Mouse (Mus musculus): ENCODE results near the gene Zfp335.
"Not testable (repeated sequence)": the region's sequence is repeated elsewhere in the genome, so short reads cannot be mapped to it uniquely, and the experiment has no call there.

GRCm38 (mm10) chr2:164863411-164863810 lies 48.1 kb downstream of the Zfp335 start:
- not testable (repeated sequence) for TF ChIP-seq RCOR1 (conservative IDR thresholded peaks at IDR 0.05; ENCODE audit: low read depth, low read length); KAT2A (IDR thresholded peaks at IDR 0.05; ENCODE audit: insufficient replicate concordance, low read length); CTCF (conservative IDR thresholded peaks at IDR 0.05 in 1 of 2, IDR thresholded peaks at IDR 0.05 in 1 of 2; ENCODE audit: low read depth in 2 of 2, low read length in 2 of 2); MAX (IDR thresholded peaks at IDR 0.05; ENCODE audit: low read length); POLR2AphosphoS2 (IDR thresholded peaks at IDR 0.05; ENCODE audit: low read depth, low read length); ETS1 (conservative IDR thresholded peaks at IDR 0.05; ENCODE audit: low read depth, low read length); NRF1 (IDR thresholded peaks at IDR 0.05; ENCODE audit: low read depth, low read length); E2F4 (IDR thresholded peaks at IDR 0.05; ENCODE audit: insufficient replicate concordance, low read depth, low read length); POLR2A (IDR thresholded peaks at IDR 0.05; ENCODE audit: low read depth, low read length)
